ENCODE assay signal across 31 mouse cellular contexts in genomic region chr3:140785700-140786099, GRCm38 (mm10).
DNase-seq lines count a peak whose midpoint lies in the region; ATAC-seq and TF ChIP-seq lines count a peak whose summit lies in the region.
"Had no signal": no experiment of that assay in that cellular context is flagged by ENCODE, and none has a peak within 500 bp of the region (broad histone marks: within the 10 kb centered on the region; RNA-seq: fewer than 3 reads in every experiment).

No protein-coding gene starts in this region.

- no peak overlapping the region for H3K27ac ChIP-seq in liver, adult 2 months (replicated peaks; ENCODE audit: insufficient read depth, low read depth, low read length)
- H3K27ac ChIP-seq: forebrain, embryonic 12.5 days; heart, embryonic 10.5 days; heart, embryonic 15.5 days; hindbrain, embryonic 13.5 days; liver, embryonic 14.5 days; midbrain, embryonic 10.5 days; midbrain, embryonic 15.5 days; neural tube, embryonic 15.5 days had no signal

- no peak for TF ChIP-seq CTCF in liver, adult 2 months (IDR thresholded peaks at IDR 0.05; ENCODE audit: low read depth, low read length)

- 56% methylated on average over 3 of the region's 3 CpGs for WGBS in liver, adult 2 months

- no peaks in the 10 kb centered on the region for H3K4me1 ChIP-seq in liver, adult 2 months (ENCODE audit: control insufficient read depth, insufficient read depth, low read length)
- H3K4me1 ChIP-seq: forebrain, embryonic 12.5 days; heart, embryonic 10.5 days; heart, embryonic 15.5 days; hindbrain, embryonic 13.5 days; midbrain, embryonic 10.5 days; midbrain, embryonic 15.5 days; neural tube, embryonic 15.5 days had no signal

- H3K9ac ChIP-seq in liver, adult 2 months (ENCODE audit: low read depth, low read length): no peak overlapping the region
- H3K9ac ChIP-seq: forebrain, embryonic 12.5 days; forebrain, postnatal 0 days; heart, embryonic 15.5 days; hindbrain, embryonic 13.5 days; liver, embryonic 14.5 days; midbrain, embryonic 15.5 days; neural tube, embryonic 15.5 days had no signal

- no peaks in the 10 kb centered on the region for H3K79me2 ChIP-seq in liver, adult 2 months (ENCODE audit: control insufficient read depth, insufficient read depth, low read length)

- DNase-seq in embryo, embryonic 10.5 days (ENCODE audit: low spot score): peak; percentile 2
- no peak for DNase-seq in embryo, embryonic 10 days (ENCODE audit: low spot score)
- DNase-seq in liver, adult 2 months (ENCODE audit: extremely low read depth, low read depth, low spot score): peak; percentile 22
- DNase-seq in liver: no peak
- DNase-seq in kidney, postnatal 25 days: peak; percentile 5 to 40
- DNase-seq in cerebellum, postnatal 10 days: no peak
- DNase-seq: adrenal gland, adult 2 months; adrenal gland, postnatal 36 days; cerebellum, adult 2 months; cerebellum, postnatal 25 days; forebrain, postnatal 0 days; gastrocnemius, postnatal 10 days; heart, adult 11 months; left cerebral cortex, postnatal 4 days; lung, adult 2 months; lung, postnatal 10 days; spleen, adult 18-20 months; thymus, postnatal 14 days had no signal

- no peaks in the 10 kb centered on the region for H3K36me3 ChIP-seq in liver, adult 2 months (ENCODE audit: control insufficient read depth, insufficient read depth, low read length)
- H3K36me3 ChIP-seq: forebrain, embryonic 12.5 days; heart, embryonic 10.5 days; heart, embryonic 15.5 days; hindbrain, embryonic 13.5 days; midbrain, embryonic 10.5 days; midbrain, embryonic 15.5 days; neural tube, embryonic 15.5 days had no signal

- no peak for ATAC-seq in granulocyte monocyte progenitor cell, adult 5-6 weeks (replicated peaks; ENCODE audit: poor library complexity, severe bottlenecking)
- ATAC-seq in erythroblast, adult 5-6 weeks (replicated peaks; ENCODE audit: low FRiP score, poor library complexity, severe bottlenecking): no peak
- ATAC-seq: activated CD4-positive, CD25-positive, alpha-beta regulatory T cell, adult 4 months; forebrain, postnatal 0 days; intestine, embryonic 16.5 days; midbrain, embryonic 15.5 days had no signal

- TF ChIP-seq POLR2A in liver, adult 2 months (IDR thresholded peaks at IDR 0.05; ENCODE audit: extremely low read depth, insufficient read depth, low read length): no peak

- no peak overlapping the region for H3K4me3 ChIP-seq in liver, adult 2 months (ENCODE audit: insufficient read depth, low read depth, low read length)
- H3K4me3 ChIP-seq: forebrain, embryonic 12.5 days; heart, embryonic 10.5 days; heart, embryonic 15.5 days; hindbrain, embryonic 13.5 days; midbrain, embryonic 10.5 days; midbrain, embryonic 15.5 days; neural tube, embryonic 15.5 days had no signal

- no peaks in the 10 kb centered on the region for H3K27me3 ChIP-seq in liver, adult 2 months (ENCODE audit: control insufficient read depth, insufficient read depth, low read length)
- H3K27me3 ChIP-seq: CH12.LX; forebrain, embryonic 12.5 days; heart, embryonic 15.5 days; hindbrain, embryonic 13.5 days; midbrain, embryonic 15.5 days; neural tube, embryonic 15.5 days had no signal

Comparison
In these comparisons a context has a peak if more than half of its experiments do, and no peak if none do; other contexts are left out.
1. DNase-seq: peak in embryo, embryonic 10.5 days (single experiment), liver, adult 2 months (single experiment) and kidney, postnatal 25 days (2 of 2); none in embryo, embryonic 10 days (single experiment), liver (single experiment) and cerebellum, postnatal 10 days (0 of 2).